Mouse (Mus musculus) right cerebral cortex, postnatal 14 days (tissue): ENCODE measurements around the gene Igf2bp2.

Experiments
- DNase-seq: peaks from one replicate; pipeline ENCODE4 v3.0.0; 2022

The Igf2bp2 gene

GRCm38 (mm10) chr16:22162512-22163455, at the start of gene Igf2bp2:
TSS of gene Igf2bp2 (minus strand) at chr16:22163299.
- DNase-seq, result peak; percentile 6

DNA sequence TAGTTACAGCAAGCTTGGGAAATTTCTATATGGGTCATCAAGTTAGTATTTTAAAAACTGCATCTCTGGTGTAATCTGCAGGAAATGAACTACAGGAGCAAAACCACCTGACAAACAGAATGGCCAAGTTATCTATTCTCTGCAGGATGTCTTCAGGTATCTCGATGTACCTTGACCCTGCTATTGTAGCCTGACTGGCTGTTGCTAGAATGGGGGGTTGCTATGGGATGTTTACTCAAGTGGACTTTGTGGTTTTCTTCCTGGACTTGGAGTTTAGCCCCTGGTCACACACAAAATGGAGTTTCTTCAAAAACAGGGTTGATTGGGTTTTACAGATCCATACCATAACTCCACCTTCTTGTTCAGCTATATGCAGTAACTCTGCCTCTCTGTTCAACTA, 40.4 kb upstream of the Igf2bp2 start:
- no peak for DNase-seq

GRCm38 (mm10) chr16:22201858-22202257, 38.8 kb upstream of the Igf2bp2 start:
- DNase-seq, result no peak

DNA sequence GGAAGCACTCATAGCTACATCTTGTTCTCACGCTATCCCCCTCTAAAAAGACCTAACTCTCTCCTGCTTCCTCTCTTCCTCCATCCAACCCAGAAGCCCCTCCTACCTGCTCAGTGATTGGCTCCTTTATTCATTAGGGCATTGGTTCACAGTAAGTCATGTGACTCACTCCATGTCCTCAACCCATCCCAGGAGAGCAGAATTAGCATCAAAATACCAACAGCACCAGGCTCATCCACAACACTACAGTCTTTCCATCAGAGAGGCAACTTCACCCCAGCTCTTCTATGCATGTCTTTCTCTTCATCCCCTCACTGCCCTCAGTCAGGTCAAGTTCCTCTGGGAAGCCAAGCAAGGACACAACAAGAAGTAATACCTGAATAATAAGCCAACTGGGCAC, 37.4 kb upstream of the Igf2bp2 start:
- DNase-seq, result no peak

- no peak for DNase-seq
These were observed 24.3 kb upstream of the Igf2bp2 start for GRCm38 (mm10) chr16:22187366-22187765.

DNA sequence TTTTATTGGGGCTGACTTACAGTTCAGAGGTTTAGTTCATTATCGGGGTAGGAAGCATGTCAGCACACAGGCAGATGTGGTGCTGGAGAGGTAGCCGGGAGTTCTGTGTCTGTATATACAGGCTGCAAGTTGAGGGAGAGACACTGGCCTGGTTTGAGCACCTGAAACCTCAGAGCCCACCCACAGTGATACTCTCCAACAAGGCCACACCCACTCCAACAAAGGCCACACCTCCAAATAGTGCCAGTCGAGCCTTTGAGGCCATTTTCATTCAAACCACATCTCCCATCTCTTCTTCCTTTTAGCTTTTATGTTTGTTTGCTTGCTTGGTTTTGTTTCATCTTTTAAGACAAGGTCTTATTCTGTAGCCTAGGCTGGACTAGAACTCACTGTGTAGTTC, 22.3 kb upstream of the Igf2bp2 start:
- DNase-seq, result no peak

GRCm38 (mm10) chr16:22184113-22184512, 21.0 kb upstream of the Igf2bp2 start:
- DNase-seq, result no peak

- DNase-seq, result no peak
These were observed 19.2 kb upstream of the Igf2bp2 start for GRCm38 (mm10) chr16:22182286-22182685.

GRCm38 (mm10) chr16:22178793-22179192, 15.7 kb upstream of the Igf2bp2 start:
- DNase-seq, result no peak

- DNase-seq, result no peak
These were observed 14.9 kb upstream of the Igf2bp2 start for GRCm38 (mm10) chr16:22177999-22178398.

GRCm38 (mm10) chr16:22168731-22169130, 5.6 kb upstream of the Igf2bp2 start:
- no peak for DNase-seq

- DNase-seq, result no peak
These were observed 2.5 kb upstream of the Igf2bp2 start for GRCm38 (mm10) chr16:22165556-22165955.

DNA sequence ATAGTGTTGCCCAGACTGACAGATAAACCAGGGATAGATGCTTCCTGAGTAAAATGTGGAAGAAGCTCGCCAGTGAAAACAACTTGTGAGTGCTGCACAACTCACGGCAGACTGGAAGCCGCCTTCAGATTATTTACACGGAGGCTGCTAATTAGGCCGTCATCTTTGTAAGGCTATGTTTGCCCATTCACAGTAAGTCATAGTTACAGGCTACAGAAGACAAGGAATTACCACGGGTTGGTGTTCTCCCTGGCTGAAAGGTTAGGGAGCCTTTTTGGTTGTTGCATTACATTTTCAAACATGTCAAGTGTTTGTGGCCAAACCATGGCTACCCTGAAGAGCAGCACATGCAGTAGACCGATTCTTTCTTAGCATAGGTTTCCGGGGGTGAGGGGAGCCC, 1.3 kb upstream of the Igf2bp2 start:
- no peak for DNase-seq

DNA sequence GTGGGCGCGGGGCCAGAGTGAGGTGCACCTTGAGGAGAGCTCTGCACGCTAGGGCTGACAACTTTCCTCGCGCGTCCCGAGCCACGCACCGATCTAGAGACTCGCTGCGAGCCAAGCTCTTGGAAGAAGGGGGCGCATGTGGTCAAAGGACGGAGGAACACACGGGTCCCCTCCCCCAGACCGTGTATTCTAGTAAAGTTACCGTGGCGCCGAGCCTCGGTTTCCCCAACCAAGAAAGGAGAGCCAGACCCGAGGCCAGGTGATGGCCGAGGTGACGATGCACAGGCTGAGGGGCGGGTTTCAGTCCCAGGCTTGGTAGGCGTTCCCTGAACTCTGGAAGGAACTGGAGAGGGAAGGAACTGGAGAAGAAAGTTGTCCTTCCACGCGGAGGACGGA, 355 bp upstream of the Igf2bp2 start:
- peak; percentile 13 for DNase-seq

- DNase-seq, result no peak
These were observed 1.0 kb downstream of the Igf2bp2 start for GRCm38 (mm10) chr16:22162066-22162511.

DNA sequence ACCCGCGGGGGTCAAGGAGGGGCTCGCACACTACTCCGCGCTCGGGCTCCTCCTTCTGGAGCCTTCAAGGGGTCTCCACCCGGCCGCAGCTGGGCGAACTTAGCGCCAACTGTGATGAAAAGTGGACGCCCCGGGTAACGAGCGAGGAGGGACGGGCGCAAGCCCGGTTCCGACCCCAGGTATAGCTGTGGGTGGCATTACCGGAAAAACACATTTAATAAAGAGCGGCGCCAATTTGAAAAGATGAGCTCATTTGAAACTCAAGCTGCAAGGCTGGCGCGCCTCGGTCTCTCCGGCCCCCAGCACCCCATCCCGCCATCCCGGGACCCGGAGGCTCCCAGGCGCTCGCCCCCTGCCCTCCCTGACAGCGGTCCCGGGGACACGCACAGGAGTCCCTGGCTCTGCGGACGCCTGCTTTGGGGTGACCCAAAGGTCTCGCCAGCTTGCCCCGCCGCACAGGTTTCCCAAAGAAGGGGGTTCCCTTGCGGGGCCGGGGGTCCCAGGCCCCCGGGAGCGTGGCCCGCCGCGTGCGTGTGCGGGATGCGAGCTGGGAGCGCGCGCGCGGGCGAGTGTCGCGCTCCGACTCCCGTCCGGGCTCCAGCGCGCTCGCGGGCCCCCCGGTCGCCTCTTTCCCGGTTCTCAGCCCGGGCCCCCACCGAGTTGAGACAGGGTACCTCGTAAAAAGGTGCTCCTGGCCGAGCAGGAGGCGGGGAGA, 1.6 kb downstream of the Igf2bp2 start:
- peak; percentile 16 for DNase-seq

DNA sequence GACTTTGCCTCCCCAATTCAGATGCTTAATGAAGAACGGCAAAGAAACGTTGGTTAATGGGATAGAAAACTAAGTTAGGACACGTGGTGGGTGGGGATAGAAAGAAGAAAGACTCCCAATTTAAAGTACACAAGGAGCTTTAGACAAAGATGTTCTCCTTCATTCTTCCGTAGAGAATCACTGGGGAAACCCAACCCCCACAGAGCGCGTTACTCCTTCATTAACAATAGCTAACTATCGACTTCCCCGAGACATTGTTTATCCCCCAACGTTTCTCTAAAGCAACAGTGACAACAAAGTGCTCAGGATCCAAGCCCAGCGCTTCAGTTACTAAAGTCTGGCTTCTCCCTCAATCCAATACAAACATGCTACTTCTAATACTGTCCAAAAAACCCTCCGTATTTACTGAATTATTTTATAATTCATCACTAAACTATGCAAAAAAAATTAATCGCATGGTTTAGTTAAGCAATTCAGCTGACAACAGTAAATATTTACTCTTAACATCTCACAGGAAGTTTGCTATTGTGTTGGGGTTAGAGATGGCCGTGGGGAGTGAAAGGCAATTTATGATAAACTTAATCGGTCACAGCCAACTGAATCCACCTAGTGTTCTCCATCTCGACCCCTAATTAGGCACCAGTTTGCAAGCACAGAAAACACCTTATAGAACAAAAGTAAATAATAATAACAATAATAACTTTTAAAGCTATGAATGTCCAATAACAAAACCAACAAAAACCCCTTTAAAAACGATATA, 2.5 kb downstream of the Igf2bp2 start:
- DNase-seq, result no peak

- no peak for DNase-seq
These were observed 10.1 kb downstream of the Igf2bp2 start for GRCm38 (mm10) chr16:22152941-22153444.

DNA sequence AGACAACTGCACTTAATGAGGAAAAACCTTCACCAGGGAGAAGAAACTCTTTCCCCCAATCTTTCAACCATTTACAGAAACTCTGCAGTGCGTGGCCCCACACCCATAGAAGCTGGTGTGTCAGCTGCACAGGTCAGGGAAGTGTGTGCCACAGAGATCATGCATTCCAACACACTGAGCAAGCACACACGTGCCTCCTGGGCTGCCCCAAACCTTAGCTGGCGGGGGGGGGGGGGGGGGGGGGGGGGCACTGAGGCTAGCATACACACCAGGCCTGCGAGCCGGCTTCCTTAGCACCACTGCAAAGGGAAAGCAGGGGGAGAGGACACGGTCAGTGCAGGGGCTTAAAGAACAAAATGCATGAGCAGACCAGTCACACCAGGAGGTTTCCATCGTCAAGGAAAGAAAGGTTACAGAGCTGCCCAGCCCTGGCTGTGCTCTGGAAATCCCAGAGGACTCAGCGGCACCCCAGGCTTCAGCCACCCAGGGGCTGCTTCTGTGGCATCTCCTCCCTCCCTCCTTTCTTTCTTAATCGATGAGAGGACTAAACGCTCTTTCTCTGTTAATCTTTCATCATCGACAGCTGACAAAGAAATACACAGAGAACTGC, 11.3 kb downstream of the Igf2bp2 start:
- no peak for DNase-seq

DNA sequence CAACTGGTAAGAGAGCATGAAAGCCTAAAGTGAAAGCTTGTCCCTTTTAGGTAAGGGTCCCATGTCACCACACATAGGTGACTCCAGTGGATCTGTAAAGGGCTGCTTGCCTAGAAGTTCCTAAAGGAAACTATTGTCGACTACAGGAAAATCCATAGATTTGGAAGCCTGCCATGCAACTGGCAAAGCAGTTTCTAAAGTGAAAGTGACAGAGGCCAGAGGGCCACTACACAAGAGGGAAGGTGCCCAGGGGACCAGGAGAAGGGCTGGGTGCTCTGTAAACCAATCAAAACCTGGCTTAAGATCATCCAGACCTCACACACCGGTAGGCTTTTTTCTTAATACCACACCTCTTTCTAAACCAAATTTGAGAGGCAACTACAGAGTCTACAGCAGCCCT, 12.7 kb downstream of the Igf2bp2 start:
- no peak for DNase-seq

GRCm38 (mm10) chr16:22149659-22150345, 13.3 kb downstream of the Igf2bp2 start:
- no peak for DNase-seq

DNA sequence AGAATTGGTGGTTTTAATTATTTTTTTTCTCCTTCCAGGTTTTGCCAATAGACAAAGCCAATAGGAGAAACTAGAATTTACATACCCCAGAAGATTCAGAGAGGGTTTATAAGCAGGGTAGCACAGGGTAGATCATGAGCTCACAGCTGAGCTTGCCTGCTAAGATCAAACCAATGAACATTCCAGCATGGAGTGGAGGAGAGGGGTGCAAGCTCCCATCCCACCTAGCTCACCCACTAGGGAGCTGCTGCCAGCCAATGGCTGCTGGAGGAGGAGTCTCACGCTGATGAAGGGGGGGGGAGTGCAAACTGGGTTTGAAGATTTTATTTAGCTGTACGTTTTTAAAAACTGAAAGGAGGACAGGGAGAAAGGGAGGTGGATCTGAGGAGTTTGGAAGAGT, 14.0 kb downstream of the Igf2bp2 start:
- DNase-seq, result no peak
